10 mouse cellular contexts compared by ENCODE assay signal in genomic region chr6:31176831-31177230, GRCm38 (mm10).
"Had no signal": no experiment of that assay in that cellular context is flagged by ENCODE, and none has a peak within 500 bp of the region (broad histone marks: within the 10 kb centered on the region; RNA-seq: fewer than 3 reads in every experiment).

No protein-coding gene starts in this region.

- H3K27me3 ChIP-seq: liver, embryonic 15.5 days had no signal

- DNase-seq: kidney, adult 8-10 months; lung, adult 2 months; thymus, adult 18-20 months had no signal

- H3K4me3 ChIP-seq: limb, embryonic 10.5 days; liver, embryonic 15.5 days; midbrain, embryonic 10.5 days; neural tube, embryonic 12.5 days had no signal

- H3K36me3 ChIP-seq: limb, embryonic 10.5 days; liver, embryonic 15.5 days; midbrain, embryonic 10.5 days; neural tube, embryonic 12.5 days had no signal

- H3K9ac ChIP-seq: liver, embryonic 15.5 days; neural tube, embryonic 12.5 days had no signal

- H3K4me1 ChIP-seq: liver, embryonic 15.5 days; midbrain, embryonic 10.5 days; neural tube, embryonic 12.5 days had no signal

- H3K4me2 ChIP-seq: liver, embryonic 11.5 days; liver, embryonic 15.5 days; neural tube, embryonic 12.5 days had no signal

- H3K27ac ChIP-seq: kidney, postnatal 0 days; limb, embryonic 10.5 days; liver, embryonic 15.5 days; midbrain, embryonic 10.5 days; neural tube, embryonic 12.5 days; stomach, postnatal 0 days had no signal

- H3K9me3 ChIP-seq: limb, embryonic 10.5 days; liver, embryonic 15.5 days; midbrain, embryonic 10.5 days; neural tube, embryonic 12.5 days had no signal
